Mouse (Mus musculus) right cerebral cortex, postnatal 10 days (tissue): Measurements from ENCODE around the gene Muc4.

Experiments used
- DNase-seq, 2 experiments: peaks; one replicate each; pipeline ENCODE4 v3.0.0; 2021; ENCODE audit warnings: low spot score in 2 of 2

Muc4 gene

DNA sequence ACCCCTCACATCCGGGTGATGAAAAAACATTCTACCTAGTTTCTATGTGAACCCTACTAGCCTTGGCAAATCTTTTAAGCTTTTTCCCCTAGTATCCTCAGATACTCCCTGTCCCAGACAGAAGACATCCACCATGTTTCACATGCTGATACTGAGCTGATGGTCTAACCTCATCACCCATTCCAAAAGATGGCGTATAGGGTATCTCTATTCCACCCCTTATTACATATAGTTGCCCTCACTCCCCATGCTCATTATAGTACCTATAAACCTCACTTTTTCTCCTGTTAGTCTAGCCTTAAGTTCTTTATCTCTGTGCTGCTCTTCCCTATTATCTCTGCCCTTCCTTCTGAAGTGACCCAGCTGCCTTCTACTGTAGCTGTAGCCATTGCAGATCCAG lies at the start of gene Muc4:
Gene Muc4, plus strand, starts transcription at position 301 of the 400 bp plus-strand sequence.
- no peak for DNase-seq

DNA sequence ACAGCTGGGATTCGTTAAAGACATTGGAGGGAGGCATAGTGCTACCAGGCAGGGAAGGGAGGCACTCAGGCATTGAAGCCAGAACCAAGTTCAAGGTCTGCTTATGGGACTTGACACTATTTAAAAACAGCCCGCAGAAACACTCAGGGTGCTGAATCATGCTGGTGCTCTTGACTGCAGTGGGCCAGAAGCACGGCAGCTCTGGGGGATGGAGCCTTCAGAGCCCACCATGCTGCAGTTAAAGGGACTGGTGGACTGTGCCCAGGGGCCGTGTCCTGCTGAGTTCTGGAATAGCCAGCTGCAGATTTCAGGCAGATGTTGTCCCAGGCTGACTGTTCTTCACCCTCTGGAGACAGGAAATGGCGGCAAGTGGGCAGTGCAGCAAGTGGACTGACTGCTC lies 49.7 kb upstream of the Muc4 start:
- DNase-seq = no peak

DNA sequence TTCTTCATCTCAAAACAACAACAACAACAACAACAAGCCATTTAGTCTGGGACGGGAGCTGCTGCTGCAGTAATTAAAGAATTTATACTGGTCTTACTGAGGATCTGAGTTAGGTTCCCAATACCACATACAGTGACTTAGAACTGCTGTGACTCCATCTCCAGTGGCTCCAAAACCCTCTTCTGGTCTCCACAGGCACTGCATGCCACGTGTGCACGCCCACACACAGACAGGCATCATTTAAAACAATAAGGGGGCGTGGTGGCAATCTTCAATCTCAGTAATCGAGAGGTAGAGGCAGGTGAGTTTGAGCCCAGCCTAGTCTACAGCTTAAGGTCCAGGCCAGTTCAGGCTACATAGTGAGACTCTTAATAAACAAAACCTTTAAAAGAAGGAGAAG lies 48.5 kb upstream of the Muc4 start:
- no peak for DNase-seq

DNA sequence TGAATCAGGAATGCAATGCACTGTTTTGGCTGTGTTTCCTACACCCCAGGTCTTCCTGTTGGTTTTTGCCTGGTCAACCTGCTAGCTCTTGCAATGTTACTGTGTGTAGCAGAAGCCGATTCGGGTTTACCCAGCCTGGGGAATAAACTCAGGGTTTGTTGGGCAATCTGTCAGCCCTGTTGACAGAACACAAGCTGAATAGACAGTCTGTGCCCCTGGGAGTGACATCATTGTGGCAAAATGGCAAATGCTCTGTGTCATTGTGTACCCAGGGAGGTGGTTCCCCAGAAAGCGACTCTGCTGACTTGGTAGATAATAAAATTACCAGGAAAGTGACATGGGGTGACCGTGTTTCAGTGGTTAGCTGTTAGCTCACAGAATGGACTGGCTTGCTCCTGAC lies 46.9 kb upstream of the Muc4 start:
- no peak for DNase-seq

DNA sequence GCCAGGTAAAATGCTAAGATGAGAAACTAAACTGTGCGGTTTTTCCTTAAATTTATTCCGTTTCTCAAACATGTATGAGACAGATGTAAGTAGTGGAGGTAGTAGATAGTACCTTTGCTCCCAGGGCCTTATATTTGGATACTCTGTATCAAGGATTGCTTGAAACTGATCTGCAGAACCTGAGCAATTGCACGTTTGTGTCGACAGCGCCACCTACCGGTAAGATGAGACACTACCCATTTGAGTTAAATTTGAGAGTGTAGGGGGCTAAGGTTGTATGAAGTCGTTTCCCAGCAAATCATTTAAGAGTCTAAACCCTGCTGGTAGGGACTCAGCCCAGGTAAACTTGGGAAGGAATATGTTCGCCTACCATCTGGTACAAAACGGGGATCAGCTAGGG lies 46.2 kb upstream of the Muc4 start:
- peak; percentile 76 to 82 for DNase-seq

DNA sequence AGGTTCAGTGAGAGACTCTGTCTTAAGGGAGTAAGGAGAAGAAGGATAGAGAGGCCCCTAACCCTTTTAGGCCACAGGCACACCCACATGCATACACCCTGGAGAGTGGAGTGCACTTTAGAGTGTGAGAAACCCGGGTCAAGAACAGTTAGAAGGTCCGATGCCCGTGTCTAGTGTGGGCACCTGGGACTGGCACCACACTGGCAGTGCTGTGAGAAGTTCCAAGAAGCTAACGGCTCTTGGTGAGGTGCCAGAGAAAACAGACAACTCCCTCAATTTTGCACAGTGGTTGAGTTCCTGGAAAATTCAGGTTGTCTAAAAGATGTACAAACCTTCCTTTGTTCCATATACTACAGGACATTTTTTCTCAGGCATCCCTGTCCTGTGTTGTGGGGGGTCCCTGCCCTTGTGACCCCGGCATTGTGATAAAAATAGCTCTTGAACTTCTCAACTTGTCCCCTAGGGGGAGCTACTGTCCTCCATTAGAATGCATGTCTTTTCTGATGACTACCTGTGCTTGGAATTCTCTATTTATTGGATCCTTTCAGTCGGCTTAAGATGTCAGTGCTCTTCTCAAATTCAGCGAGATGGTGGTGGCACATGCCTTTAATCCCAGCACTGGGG lies 38.7 kb upstream of the Muc4 start:
- no peak for DNase-seq

DNA sequence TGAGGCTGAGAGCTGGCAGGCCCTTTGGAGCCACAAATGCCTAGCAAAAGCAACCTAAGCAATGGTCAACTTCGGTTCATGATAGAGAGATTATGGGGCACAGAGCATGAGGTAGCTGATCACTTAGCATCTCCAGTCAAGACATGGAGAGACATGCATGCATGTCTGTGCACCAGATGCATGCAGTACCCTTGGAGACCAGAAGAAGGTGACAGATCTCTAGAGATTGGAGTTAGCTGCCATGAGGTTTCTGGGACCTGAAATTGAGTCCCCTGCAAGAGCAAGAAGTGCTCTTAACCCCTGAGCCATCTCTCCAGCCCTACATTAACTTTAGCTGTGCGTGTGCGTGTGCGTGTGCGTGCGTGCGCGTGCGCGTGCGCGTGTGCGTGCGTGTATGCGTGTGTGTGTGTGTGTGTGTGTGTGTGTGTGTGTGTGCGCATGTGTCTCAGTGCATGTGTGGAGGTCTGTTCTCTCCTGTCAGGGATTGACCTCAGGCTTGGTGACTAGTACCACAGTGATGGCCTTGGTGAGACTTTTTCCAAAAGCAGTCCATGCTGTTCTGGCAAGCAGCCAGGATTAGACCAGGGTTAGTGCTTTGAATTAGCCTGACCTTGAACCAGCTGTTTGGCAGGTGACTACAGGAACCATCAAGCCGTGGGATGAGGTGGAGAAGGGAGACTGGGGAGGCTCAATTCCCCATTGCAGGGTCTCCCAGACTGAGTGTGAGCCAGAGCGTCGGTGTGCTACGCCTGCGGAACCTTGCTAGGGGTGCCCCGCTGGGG lies 37.8 kb upstream of the Muc4 start:
- DNase-seq = no peak

DNA sequence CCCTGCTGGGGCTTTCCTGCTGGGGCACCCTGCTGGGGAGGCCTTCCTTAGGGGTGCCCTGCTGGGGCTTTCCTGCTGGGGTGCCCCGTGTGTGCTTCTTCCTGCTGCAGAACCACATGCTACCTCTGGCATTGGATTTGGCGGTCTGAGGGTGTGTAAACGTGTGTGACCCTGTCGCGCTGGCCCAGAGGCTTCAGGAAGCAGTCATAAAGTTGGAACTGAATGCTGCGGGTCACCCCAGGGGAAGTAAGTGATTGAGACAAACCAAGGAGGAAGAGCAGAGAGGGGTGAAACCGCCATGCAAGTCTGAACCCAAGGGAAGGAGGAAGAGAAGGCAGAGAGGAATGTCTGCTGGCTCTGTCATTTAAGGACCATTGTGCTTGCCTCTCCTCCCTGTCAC lies 37.1 kb upstream of the Muc4 start:
- DNase-seq = no peak

DNA sequence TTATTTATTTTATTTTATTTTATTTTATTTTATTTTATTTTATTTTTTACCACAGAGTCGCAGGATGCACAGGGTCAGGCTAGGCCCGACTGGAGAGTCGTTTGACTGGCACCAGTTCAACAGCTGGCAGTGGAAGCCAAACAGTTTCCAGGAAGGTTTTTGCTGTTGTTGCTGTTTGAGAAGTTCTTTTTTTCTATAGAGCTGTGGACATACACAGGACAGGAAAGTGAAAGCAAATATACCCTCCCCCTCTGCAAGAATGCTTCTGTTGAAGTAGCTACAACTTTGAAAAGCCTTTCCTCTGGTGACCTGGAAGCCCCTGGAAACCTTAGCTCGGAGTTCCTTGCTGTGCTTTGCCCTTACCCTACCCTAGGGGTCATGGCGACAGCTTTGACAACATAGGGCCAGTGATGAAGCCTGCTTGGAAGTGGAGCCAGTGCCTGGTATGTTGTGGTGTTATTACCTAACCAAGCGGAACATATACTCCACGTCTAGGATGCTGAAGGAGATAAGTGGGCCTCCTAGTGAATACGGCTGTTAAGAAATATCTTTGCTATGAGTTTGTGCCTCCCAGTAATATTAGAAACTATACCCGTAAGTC lies 32.3 kb upstream of the Muc4 start:
- no peak for DNase-seq

DNA sequence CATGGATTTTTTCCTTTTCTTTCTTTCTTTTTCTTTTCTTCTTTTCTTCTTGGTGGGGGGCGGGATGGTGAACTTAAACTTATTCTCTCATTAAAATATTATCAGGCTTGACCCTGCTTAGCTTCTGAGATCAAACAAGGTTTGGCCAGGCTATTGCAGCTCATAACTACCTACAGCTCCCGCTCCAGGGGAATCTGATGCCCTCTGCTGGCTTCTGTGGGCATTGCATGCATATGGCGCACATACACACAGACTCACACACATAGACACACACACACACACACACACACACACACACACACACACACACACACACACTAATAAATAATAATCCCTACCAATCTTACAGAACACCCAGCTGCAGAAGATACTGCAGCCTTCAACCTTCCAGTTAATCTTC lies 30.1 kb upstream of the Muc4 start:
- no peak for DNase-seq

DNA sequence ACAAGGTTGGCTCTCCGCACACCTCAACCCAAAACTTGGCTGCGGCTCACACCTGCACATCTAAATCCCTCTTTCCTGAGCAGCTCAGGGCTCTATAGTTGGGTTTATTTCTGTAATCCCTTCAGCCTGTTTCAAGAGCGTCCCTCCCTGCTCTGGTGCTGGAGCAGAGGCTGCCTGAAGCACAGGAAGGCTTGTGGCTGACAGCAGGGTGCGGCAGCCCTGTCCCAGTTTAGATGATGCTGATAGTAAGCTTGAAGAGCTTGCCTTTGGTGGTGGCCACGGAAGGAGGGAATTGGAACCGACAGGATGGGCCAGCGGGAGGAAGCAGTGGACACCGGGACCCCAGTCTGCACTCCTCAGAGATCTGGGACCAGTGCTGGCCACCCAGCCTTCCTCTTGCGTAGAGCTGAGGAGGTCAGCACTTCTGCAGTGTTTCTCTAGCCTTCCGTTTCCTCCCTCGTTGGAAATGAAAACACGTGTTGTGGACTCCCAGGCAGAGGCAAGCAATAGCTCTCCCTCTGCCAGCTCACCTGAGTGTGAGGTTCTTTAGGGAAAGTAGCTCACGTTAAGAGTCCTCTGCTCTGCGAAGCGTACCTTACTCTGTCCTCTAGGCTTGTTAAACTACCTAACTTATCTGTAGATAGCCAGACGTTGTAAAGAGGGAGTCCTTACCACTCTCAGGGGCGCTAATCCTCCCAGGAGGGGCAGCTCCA lies 28.4 kb upstream of the Muc4 start:
- no peak for DNase-seq

DNA sequence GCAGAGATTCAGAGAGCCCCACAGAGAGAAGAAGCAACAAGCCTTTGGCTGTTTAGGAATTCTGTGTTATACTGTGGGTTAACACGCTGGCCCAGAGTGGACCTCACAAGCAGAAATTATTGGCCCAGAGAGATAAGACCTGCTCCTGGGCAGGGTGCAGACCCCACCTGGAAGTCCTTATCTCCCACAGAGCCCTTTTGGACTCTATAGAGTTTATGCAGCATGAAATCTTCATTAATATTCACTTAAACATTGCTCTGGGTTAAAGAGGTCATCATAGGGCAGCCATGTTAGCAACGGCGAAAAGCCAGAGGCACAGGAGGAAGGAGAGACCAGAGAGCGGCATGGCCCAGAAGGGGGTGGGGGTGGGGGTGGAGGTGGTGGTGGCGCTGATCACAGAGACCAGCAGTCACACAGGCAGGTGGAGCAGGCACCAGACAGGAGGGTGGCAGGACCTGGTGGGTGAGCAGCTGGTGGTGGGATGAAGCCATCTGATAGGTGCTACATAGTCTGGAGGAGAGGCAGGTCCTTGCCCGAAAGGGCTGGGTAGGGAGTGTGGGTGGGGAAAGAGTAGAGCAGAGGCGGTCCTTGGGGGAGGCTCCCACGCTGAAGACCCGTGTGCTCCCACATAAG lies 27.7 kb upstream of the Muc4 start:
- no peak for DNase-seq

DNA sequence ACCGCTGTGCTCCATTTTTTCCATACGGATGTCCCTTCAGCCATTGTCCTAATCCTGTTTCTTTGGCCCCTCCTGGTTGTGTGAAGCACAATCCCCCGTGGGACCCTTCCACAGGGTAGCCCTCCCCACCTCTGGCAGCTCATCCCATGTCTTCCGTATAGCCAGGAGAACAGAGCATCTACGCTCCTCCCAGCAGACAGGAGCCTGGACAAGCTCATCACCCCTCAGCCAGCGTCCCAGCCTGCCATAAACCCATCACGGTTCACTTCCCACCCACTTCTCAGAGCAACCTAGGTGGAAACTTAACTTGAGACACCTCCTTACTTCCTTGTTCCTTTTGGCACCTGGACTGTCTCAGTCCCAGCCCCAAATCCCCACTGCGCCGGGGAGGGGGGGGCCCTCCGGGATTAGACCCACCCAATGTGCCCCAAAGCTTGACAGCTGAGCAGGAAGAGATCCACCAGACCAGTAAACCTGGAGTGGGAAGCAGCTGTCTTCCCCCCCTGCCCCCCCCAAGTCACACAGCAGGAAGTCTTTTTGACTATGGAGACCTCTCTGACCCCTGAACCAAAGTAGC lies 27.1 kb upstream of the Muc4 start:
- no peak for DNase-seq

DNA sequence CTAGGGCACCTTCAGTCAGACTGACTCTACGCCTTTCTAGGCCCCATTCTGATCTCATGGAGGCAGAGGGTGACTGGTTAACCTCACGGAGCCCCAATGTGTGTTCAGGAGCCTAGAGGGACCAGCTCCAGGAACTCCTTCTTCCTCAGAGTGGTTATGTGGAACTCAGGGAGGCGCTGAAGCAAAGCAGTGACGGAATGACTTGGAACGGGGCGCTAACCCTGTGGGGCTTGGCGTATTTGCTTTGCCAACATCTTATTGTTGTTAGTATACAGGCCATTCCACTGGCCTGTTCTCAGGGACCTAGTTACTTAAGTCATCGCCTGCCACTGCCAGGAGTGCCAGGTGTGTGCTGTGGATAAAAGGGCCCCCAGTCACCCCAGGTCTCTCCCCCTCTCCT lies 26.6 kb upstream of the Muc4 start:
- DNase-seq = no peak

DNA sequence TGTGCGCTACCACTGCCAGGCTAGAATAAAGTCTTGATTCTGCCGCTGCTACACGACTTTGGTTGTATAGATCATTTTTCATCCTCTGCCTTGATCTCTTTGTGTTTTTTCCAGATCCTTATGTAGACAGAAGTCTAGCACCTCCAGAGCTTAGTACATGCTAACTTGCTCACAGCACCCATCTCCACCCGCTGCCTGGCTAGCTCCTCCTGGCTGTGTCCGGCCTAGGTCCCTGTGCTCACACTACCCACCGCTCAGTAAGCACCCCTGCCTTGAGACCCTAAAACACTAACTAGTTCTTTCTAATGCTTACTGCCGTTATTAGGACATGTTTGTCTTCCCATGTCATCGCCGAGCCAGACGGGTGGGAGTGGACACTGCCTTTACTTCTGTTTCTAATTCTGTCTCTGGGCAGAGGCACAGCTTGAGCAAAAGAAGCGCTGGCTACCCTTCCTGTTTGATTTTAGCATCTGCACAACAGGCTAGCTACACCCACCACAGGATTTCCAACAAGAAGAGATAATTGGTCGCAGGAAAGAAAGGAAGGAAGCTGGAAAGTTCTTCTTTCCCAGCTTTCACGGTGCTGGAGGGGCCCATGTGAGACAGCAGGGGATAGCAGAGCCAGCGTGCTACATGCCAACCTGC lies 25.1 kb upstream of the Muc4 start:
- DNase-seq = no peak

DNA sequence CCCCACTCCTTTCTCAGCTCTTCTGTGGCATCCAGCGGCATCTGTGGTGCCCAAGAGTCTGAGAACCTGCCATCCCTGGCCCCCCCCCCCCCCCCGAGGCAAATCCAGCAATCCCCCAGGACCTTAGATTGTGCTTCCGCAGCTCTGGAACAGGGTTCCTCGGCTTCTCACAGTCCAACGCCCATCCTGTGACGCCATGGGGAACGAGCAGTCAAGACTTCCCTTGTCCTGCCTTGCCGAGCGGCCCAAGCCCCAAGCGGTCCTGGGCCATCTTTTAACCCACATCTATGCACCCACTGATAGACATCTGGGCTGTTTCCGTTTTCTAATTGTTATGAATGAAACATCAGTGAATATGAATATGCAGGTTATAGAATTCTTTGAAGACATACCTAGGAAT lies 23.5 kb upstream of the Muc4 start:
- DNase-seq = no peak

DNA sequence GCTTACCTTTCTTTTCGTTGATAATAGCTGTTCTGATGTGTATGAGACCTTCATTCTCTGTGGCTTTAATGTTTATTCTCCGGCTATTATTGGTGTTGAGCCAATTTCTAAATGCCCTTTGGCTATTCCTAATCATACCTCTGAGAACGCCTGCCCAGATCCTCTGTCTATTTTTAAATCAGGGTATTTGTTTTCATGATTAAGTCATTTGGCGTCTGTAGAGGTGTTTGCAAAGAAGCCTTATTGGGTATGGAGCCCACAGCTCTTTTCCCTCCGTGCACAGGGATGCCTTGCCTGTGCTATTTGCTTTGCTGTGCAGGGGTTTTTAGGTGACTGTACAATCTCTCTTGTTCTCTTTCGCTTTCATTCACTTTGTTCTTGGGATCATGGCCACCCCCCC lies 22.1 kb upstream of the Muc4 start:
- DNase-seq = no peak

DNA sequence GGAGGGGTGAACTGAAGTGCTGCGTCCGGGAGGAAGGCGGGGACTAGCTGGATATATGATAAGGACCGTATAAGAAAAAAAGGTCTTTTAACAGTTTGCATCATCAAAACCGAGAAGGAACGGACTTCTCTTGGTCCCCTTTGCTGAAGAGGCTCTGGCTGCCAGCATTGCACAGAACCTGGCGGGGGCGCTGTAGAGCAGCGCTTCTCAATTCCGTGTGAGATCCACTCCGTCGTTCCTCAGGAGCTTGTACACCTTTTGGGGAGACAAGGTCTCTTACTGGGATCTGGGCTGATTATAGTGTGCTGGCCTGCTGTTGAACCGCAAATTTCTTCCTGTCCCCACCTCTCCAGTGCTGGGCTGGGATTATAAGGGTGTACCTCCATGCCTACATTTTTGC lies 20.3 kb upstream of the Muc4 start:
- no peak for DNase-seq

DNA sequence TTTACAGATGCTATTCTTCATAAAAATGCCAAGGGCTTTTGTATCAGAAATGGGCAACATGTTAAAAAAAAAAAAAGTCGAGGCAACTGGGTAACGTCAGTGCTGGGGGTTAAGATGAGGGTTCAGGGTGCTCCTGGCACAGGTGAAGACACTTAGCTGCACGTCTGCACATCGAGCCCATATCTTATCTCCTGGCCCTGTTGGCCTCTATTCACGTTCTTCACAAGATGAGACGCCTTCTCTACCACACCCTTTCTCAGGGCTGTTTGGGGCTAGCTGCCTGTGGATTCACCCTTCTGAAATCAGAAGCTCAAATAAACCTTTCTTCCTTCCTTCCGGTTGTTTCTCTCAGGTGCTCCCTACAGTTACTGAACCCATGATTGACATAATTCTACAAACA lies 12.5 kb upstream of the Muc4 start:
- DNase-seq = no peak

DNA sequence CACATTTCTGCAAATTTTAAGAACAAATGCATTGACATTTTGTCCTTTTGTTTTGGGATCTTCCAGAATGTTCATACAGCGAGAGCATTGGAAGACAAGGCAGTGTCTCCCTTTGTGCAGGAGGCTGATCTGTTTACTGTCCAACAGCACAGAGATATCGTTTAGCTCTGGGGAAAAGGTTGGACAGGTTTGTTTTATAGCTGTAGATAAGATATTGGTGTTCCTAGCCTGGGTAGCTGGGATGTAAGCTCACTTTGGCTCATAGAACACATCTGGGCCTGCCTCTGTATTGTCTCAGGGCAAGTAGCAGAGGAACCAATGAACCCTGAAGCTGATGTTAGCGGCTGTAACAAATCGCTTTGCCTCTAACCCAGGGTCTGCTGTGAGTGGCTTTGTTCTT lies 11.9 kb upstream of the Muc4 start:
- DNase-seq = no peak

DNA sequence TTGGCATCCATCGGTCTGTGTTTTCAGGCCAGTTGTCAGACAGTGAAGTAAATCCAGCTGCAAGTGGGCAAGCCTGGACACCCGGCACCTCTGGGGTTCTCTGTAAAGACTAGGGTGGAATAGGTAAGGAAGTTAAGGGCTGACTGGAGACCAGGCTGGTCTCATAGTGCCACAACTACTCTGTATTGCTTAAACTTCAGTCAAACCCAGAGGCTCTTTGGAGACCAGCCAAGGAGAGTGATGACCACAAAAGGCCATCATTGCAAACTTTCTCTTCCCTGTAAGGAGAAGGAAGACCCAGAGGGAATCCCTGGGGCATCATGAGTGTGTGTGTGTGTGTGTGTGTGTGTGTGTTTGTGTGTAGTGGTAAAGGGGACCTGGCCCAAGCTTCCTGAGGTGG lies 11.4 kb upstream of the Muc4 start:
- no peak for DNase-seq
